Mouse (Mus musculus) CD4-positive, CD25-positive, alpha-beta regulatory T cell, adult 4 months (primary cell): ENCODE results near the gene Cyp2f2. TPM values are rescaled to one million over a fixed set of nuclear protein-coding genes. Genes with fewer than 3 reads are reported as not detected.

Experiments used
- ATAC-seq: one replicate; pipeline ENCODE4 v1.8.0; 2017
- polyA plus RNA-seq, 2 experiments: library from polyadenylated mRNA; unstranded; fragments of 100-300 nt; shearing (Covaris generic); gene quantifications; one replicate each; pipeline ENCODE4 v1.2.1; 2017

The Cyp2f2 gene
- polyA plus RNA-seq, 2 experiments from 2014 or later = not detected

DNA sequence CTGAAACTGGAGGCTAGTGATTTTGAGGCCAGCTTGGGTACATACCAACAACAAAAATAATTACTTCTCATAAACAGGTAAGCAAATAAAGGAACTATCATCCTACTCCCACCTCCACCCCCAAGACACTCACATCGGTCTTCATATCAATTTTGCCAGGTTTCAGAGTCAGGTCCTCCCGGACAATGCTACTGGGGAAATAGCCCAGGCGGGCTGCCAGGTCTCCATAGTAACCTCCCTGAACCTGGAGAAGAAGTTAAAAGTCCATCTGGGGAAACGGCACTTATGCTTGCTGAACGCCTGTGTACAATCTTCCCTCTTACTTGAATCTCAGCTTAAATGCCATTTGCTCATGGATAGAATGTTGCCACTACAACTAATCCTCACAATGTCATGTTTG lies 60.3 kb downstream of the Cyp2f2 start:
- ATAC-seq = no peak

DNA sequence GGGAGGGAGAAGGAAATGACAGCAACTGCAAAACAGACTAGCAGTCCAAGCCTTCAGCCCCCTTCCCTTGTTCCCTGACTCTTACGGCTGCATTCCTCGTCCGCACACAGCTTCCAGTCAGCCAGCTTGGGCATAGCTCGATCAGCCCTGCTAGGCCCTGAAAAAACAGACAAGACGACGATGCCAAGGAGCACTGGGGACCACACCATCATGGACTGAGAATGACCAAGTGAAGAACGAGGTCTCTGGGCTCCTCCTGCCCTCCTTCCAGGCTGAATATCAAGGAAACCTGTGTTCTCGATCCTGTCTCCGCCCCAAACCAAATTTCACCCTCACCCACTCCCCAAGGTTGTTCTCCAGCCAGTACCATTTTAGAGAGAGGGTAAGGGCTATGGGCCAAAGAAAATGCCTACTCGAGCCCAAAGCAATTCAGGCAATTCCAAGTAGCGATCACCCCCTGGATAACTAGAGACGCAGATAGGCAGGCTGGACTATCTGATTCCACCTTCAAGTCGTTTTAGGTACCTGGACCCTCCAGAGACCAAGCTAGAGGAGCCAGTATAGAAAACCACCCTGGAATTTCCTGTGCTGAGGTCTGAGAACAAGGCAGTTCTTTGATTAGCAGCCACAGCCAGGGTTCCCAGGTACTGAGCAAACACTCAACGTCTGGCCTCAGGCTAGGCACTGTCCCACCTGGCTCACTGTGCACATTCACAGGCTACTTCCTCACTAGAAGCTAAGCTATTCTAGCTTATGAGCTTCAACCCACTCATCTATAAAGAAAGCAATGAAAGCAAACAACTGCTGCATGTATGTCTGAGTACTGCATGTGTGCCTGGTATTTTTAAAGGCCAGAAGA lies 61.4 kb downstream of the Cyp2f2 start, which contains the start of the genes Gm21983 and Mia:
Gm21983 (minus strand) TSS at position 250 of the 859 bp plus-strand sequence.
Mia (minus strand) TSS at position 321 of the 859 bp plus-strand sequence.
- ATAC-seq = no peak

DNA sequence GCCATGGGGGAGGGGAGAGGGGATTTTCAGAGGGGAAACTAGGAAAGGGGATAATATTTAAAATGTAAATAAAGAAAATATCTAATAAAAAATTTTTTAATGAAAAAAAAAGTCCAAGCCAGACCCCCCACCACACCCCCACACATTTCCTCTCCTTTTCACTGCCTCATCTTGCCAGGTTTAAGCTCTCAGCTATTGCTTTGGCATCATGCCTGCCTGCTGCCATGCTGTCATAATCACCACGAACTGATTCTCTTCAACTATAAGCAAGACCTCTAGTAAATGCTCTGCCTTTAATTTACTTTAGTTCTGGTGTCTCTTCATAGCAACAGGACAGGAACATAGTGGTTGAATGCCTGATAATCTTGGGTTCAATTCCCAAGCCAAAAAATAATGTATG lies 62.8 kb downstream of the Cyp2f2 start:
- no peak for ATAC-seq

Other genes with a start within 250 kb of the Cyp2f2 start
- not detected for gene Cyp2a22, start 180.5 kb upstream of the Cyp2f2 start, polyA plus RNA-seq
- gene Cyp2a12, start 90.8 kb upstream of the Cyp2f2 start, polyA plus RNA-seq = not detected
- under 1 TPM in 1 of 2 experiments, not detected in 1; 0.78 TPM for gene Cyp2t4, start 33.8 kb downstream of the Cyp2f2 start, polyA plus RNA-seq
- 10 to 100 TPM; 16.8 to 16.9 TPM for gene Egln2, start 46.9 kb downstream of the Cyp2f2 start, polyA plus RNA-seq
- gene Rab4b, start 59.0 kb downstream of the Cyp2f2 start, polyA plus RNA-seq = 100 to 1,000 TPM; 118 to 144 TPM
- gene Gm21983, start 61.2 kb downstream of the Cyp2f2 start, polyA plus RNA-seq = not detected
- gene Mia, start 61.2 kb downstream of the Cyp2f2 start, polyA plus RNA-seq = under 1 TPM in 1 of 2 experiments, not detected in 1; 0.52 TPM
- 1 to 10 TPM; 3.8 to 6.0 TPM for gene BC024978, start 75.9 kb downstream of the Cyp2f2 start, polyA plus RNA-seq
- 10 to 100 TPM; 60.9 to 76.3 TPM for gene Snrpa, start 76.4 kb downstream of the Cyp2f2 start, polyA plus RNA-seq
- gene Itpkc, start 108.8 kb downstream of the Cyp2f2 start, polyA plus RNA-seq = 1 to 10 TPM; 1.9 to 2.5 TPM
- 10 to 100 TPM in 1 of 2 experiments, 1 to 10 TPM in 1; 8.7 to 10.8 TPM for gene Coq8b, start 113.1 kb downstream of the Cyp2f2 start, polyA plus RNA-seq
- gene Numbl, start 138.5 kb downstream of the Cyp2f2 start, polyA plus RNA-seq = under 1 TPM; 0.11 to 0.25 TPM
- 1 to 10 TPM in 1 of 2 experiments, under 1 TPM in 1; 0.77 to 2.0 TPM for gene Ltbp4, start 217.8 kb downstream of the Cyp2f2 start, polyA plus RNA-seq
- 10 to 100 TPM; 49.2 to 76.0 TPM for gene Shkbp1, start 236.1 kb downstream of the Cyp2f2 start, polyA plus RNA-seq
- not detected for gene Gm20479, start 237.5 kb downstream of the Cyp2f2 start, polyA plus RNA-seq